Mouse (Mus musculus) adrenal gland, postnatal 10 days (tissue): Measurements from ENCODE around the gene Gsk3a. TPM values are rescaled to one million over a fixed set of nuclear protein-coding genes. Genes with fewer than 3 reads are reported as not detected.
A peak's percentile ranks its signal among the peaks of the same experiment; 100 is the strongest.

Experiments used
- DNase-seq: peaks from one replicate; pipeline ENCODE4 v3.0.0; 2021; ENCODE audit warnings: mixed read lengths
- microRNA-seq: library from miRNA; unstranded; fragments of <30 nt; microRNA quantifications from one replicate; pipeline ENCODE4 v1.2.0, GENCODE M21; 2021
- total RNA-seq, 2 experiments: library from RNA; stranded (reverse); gene quantifications; 2 replicates each; pipeline ENCODE4 v1.2.3; 2021

Gene Gsk3a
- total RNA-seq, 2 experiments from 2014 or later: 92.5 to 96.7 TPM

DNA sequence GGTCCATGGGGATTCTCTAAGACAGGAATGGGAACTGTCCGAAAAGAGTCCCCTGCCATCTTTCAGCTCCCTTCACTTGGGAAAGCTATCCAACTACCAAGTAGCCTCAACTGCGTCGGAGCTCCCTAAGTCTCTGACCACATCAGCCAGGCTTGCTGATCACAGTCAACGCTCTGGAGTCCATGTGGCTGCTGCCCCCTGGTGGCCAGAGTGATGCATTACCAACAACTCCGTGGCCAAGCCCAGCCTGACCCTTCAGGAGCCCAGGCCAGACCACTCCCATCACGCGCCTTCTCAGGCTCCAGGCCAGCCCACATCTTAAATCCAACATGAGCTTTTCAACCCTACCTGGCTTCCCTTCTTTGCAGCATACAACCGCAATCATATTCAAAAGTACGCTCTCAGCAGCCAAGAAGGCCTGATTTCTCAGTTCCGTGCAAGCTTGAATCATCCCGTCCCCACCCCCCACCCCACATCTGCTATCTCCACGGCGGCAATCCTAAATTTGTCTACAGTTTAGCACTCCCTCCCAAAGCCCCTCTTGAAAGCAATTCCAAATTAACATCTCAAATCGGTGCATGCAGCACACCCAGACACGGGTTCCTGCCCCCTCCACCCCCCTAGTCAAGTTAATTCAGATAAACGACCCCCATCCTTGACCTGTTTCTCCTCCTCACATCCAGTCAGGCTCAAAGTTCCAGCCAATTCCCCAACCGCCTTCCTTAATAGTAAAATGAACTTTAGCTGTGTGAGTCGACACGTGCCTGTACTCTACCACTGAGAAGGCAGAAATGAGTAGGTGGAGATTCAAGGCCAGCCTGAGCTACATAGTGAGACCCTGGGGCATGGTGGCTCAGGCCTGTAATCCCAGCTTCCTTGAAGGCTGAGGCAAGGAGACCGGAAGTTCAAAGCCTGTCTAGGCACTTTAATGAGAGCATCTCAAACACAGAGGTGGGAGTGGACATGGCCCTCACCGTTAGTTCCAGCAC lies 49.7 kb downstream of the Gsk3a start:
- DNase-seq: peak; percentile 91

DNA sequence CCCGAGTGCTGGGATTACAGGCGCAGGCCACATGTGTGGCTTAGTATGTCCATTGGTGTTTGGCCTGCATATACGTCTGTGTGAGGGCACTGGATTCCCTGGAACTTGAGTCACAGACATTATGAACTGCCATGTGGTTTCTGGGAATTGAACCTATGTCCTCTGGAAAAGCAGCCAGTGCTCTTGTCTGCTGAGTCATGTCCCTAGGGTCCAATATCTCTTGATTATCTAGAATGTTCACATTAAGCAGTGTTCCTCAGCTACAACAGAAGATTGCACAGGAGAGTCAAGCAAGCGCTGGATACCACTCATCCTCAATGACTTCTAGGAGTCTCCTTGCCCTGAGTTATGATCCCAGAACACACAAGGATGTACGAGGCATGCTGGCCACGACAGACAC lies 53.6 kb downstream of the Gsk3a start:
- no peak for DNase-seq

DNA sequence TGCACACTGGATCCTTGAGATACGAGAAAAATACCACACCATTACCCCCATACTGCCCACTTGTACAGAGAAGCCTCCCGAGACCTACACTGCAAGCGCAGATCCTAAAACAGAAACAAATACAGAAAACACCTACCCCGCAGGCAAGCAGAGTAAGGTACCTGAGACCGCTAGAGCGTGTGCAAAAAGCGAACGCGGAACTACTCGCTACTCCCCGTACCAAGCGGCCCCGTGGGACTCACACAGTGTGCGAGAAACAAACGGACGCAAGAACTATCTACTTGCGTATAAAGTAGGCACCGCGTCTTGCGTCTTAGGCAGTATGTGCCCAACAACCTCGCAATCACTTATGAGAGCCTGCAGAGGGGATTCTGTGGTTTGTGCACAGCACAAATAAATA lies 55.8 kb downstream of the Gsk3a start:
- no peak for DNase-seq

DNA sequence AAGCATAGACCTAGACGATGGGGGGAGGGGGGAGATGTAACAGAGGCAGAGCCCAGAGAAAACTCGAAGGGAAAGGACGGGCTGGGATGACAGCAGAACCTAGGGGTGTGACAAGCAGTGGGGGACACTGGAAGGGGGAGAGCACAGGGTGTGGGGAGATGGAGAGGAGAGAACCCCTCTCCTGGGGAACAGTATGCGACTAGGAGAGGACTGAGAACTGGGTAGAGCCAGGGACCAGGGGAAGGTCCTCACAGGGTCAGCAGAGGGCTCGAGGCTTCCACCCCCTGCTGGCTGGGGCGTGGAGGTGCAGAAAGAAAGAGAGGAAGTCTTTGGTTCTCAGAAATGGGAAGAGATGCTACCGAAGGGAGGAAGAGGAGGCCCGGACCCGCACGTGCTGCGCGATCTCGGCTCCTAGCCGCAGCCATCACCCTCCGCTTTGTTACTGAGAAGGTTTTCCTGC lies 56.3 kb downstream of the Gsk3a start:
- DNase-seq: peak; percentile 44

GRCm38 (mm10) chr7:25180512-25180911 lies 57.1 kb downstream of the Gsk3a start:
- DNase-seq: no peak

DNA sequence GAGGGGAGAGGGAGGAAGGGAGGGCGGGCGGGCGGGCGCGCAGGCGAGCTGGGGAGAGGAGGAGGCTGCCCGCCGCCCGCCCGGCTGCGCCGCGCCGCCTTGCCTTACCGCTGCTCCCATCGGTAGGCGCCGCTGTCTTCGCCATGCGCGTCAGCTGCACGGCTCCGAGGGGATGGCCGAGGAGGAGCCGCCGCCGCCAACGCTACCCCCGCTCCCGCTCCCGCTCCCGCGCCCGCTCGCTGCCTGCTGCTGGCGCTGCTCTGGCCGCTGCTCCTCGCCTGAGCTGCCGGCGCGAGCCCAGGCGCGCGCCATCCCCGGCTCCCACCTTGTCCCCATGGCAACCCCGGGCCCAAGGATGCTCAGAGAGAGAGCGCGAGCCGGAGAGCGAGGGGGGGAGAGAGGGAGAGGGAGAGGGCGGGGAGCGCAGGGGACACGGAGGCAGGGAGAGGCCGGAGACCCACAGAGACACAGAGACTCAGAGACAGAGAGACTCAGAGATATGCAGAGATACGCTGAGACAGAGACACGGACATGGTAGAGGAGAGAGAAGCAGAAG lies 58.0 kb downstream of the Gsk3a start, which contains the start of gene Pou2f2:
Gene Pou2f2 (minus strand): TSS at position 121 of the 556 bp plus-strand sequence.
- DNase-seq: peak; percentile 80

DNA sequence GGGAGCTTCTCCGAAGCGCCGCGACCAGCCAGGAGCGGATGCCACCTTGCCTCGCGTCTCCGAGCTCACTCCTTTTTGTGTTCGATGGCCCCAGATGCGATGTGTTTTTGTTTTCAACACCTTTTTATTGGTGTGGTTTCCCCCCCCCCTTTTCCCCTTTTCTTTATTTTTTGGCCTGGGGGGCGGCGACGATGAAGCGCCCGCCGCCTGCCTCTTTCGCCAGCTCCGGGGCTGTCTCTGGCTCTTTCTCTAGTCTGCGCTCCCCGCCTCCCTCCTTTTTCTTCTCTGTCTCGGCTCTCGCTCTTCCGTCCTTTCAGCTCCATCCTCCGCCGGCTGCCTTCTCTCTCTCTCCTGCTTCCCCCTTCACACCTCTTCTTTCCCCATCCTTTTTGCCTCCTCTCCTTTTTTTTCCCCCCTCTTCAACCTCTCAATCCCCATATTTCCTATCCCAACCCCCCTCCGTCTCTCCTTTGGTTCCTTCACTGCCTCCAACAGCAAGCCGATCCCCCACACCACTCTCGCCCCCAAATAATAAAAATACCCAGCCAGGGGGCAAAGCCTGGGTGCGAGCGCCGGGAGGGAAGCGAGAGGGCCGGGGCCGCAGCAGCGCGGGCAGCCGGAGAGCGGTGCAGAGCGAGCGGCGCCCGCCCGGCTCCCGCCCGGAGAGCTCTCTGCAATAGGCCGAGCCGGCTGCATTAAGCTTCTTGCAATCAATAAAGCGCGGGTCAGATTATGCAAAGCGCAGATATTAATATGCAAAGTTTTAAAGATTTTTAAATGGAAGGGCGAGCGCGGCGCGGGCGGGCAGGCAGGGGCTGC lies 58.7 kb downstream of the Gsk3a start:
- peak; percentile 20 for DNase-seq

- DNase-seq: no peak
Measured at GRCm38 (mm10) chr7:25178317-25178716, 59.3 kb downstream of the Gsk3a start.

Small RNAs within 50 kb of the gene (microRNA-seq; reads per million reads assigned to microRNA genes)
- not detected for gene Mir7048

Other genes with a start within 250 kb of the Gsk3a start
- gene Atp1a3, start 231.9 kb downstream of the Gsk3a start, total RNA-seq: 10 to 100 TPM; 26.2 to 42.2 TPM
- 10 to 100 TPM; 16.1 to 25.3 TPM for gene Grik5, start 165.5 kb downstream of the Gsk3a start, total RNA-seq
- 10 to 100 TPM; 18.3 to 18.5 TPM for gene Zfp574, start 165.3 kb downstream of the Gsk3a start, total RNA-seq
- gene Pou2f2, start 58.1 kb downstream of the Gsk3a start, total RNA-seq: 1 to 10 TPM; 2.3 to 3.6 TPM
- 10 to 100 TPM; 14.8 to 16.9 TPM for gene Dedd2, start 17.2 kb downstream of the Gsk3a start, total RNA-seq
- gene Zfp526, start 16.4 kb downstream of the Gsk3a start, total RNA-seq: 10 to 100 TPM in 1 of 2 experiments, 1 to 10 TPM in 1; 9.2 to 11.8 TPM
- 10 to 100 TPM; 33.0 to 42.3 TPM for gene Erf, start 12.9 kb upstream of the Gsk3a start, total RNA-seq
- gene Cic, start 29.9 kb upstream of the Gsk3a start, total RNA-seq: 100 to 1,000 TPM in 1 of 2 experiments, 10 to 100 TPM in 1; 92.7 to 116 TPM
- gene Pafah1b3, start 60.1 kb upstream of the Gsk3a start, total RNA-seq: 10 to 100 TPM; 38.1 to 39.7 TPM
- gene Prr19, start 63.6 kb upstream of the Gsk3a start, total RNA-seq: not detected
- 1 to 10 TPM; 1.1 to 2.2 TPM for gene Tmem145, start 68.3 kb upstream of the Gsk3a start, total RNA-seq
- 10 to 100 TPM; 31.1 to 41.0 TPM for gene Megf8, start 79.3 kb upstream of the Gsk3a start, total RNA-seq
- gene Cnfn, start 131.9 kb upstream of the Gsk3a start, total RNA-seq: not detected
- 100 to 1,000 TPM; 391 to 441 TPM for gene Lipe, start 160.9 kb upstream of the Gsk3a start, total RNA-seq
- gene Cxcl17, start 175.0 kb upstream of the Gsk3a start, total RNA-seq: not detected
- 10 to 100 TPM; 16.0 to 21.7 TPM for gene Ceacam1, start 239.8 kb upstream of the Gsk3a start, total RNA-seq